Mouse (Mus musculus) thymus, adult 2 months (tissue): Measurements from ENCODE around the gene Rab37. TPM values are rescaled to one million over a fixed set of nuclear protein-coding genes. Genes with fewer than 3 reads are reported as not detected.

Experiments
- DNase-seq: peaks from one replicate; pipeline ENCODE4 v3.0.0; 2021
- H3K27ac ChIP-seq: fragments of 200-500 bp; 2 replicates; pipeline ENCODE4 v1.5.1; 2012; ENCODE audit warnings: low read length, control low read depth; ENCODE audit not compliant: control insufficient read depth, insufficient read depth
- H3K27me3 ChIP-seq: fragments of 200-500 bp; 2 replicates; pipeline ENCODE4 v1.6.1; 2012; ENCODE audit warnings: mild to moderate bottlenecking, low read length, moderate library complexity, mixed read lengths; ENCODE audit not compliant: control insufficient read depth, insufficient read depth
- H3K36me3 ChIP-seq: fragments of 200-500 bp; 2 replicates; pipeline ENCODE4 v1.6.1; 2012; ENCODE audit warnings: mild to moderate bottlenecking, low read length, moderate library complexity; ENCODE audit not compliant: control insufficient read depth, insufficient read depth
- H3K4me1 ChIP-seq: fragments of 200-500 bp; replicated peaks from 2 replicates; pipeline ENCODE4 v1.6.1; 2012; ENCODE audit warnings: low read length; ENCODE audit not compliant: control insufficient read depth, insufficient read depth
- H3K4me3 ChIP-seq: fragments of 200-500 bp; 2 replicates; pipeline ENCODE4 v1.5.1; 2012; ENCODE audit warnings: mild to moderate bottlenecking, low read length, control low read depth, moderate library complexity; ENCODE audit not compliant: control insufficient read depth, insufficient read depth
- CTCF ChIP-seq: fragments of 200-500 bp; IDR thresholded peaks from 2 replicates; pipeline ENCODE4 v1.5.1; 2012; ENCODE audit warnings: mild to moderate bottlenecking, control low read depth, low read length, moderate library complexity, borderline replicate concordance; ENCODE audit not compliant: control insufficient read depth, poor library complexity, insufficient read depth; ENCODE audit errors: extremely low read depth
- POLR2A ChIP-seq: fragments of 200-500 bp; IDR thresholded peaks from 2 replicates; pipeline ENCODE4 v1.6.1; 2012; ENCODE audit warnings: mild to moderate bottlenecking, low read length, control low read depth, moderate library complexity; ENCODE audit not compliant: control insufficient read depth, poor library complexity, insufficient read depth; ENCODE audit errors: extremely low read depth
- WGBS: fragments of 180-500 bp; shearing (Covaris S2); methylation state at CpG from one replicate; pipeline ENCODE4 v1.1.7; 2018; 5-methylcytosine and 5-hydroxymethylcytosine counted together
- polyA plus RNA-seq: library from polyadenylated mRNA; depleted of rRNA; stranded (reverse); fragments of >200 nt; gene quantifications from 2 replicates; pipeline ENCODE4 v1.2.3, GENCODE M21; 2012; rRNA removed

Rab37 gene
- polyA plus RNA-seq, 1 experiment: 18.3 TPM

- H3K27ac ChIP-seq: no peak overlapping the region
- TF ChIP-seq CTCF (no peak), POLR2A (no peak)
- 79% methylated on average over 25 of the region's 25 CpGs for WGBS
These were observed 117.8 kb downstream of the Rab37 start for GRCm38 (mm10) chr11:115208776-115209732.

DNA sequence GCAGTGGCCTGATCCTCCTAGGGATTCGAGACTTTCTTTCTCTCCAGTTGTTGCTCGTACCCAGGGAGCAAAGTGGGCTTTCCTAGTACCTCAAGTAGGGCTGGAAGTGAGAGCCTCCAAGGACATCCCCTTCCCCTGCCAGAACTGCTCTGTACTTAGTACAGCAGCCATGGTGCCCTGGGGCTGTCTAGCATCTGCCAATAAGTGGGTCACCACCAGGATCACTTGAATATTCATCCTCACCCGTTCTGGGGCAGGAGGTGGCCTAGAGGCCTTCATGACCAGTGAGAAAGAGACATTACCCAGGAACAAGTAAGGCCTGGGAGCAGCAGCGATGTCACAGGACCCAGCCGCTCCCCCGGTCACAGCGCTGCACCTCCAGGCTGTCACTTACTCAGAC is 118.7 kb downstream of the Rab37 start:
- WGBS: 95% methylated on average over 7 of the region's 7 CpGs
- peaks cover 16% of the 10 kb centered on the region for H3K4me1 ChIP-seq
- TF ChIP-seq POLR2A: no peak
- TF ChIP-seq CTCF: no peak
- H3K4me3 ChIP-seq: no peak overlapping the region
- 0 out of 2 replicates have a peak, but pooled peaks cover 6% of the 10 kb centered on the region for H3K36me3 ChIP-seq
- H3K27ac ChIP-seq: no peak overlapping the region
- no peaks in the 10 kb centered on the region for H3K27me3 ChIP-seq
- no peak for DNase-seq

More at GRCm38 (mm10) chr11:115208776-115209732, 117.8 kb downstream of the Rab37 start:
- 0 out of 2 replicates have a peak, but pooled peaks cover 6% of the 10 kb centered on the region for H3K36me3 ChIP-seq
- DNase-seq: no peak
- peaks cover 16% of the 10 kb centered on the region for H3K4me1 ChIP-seq
- no peaks in the 10 kb centered on the region for H3K27me3 ChIP-seq
- no peak overlapping the region for H3K4me3 ChIP-seq

Other genes starting within 250 kb of the Rab37 start
- 5.4 and 6.4 TPM in 2 replicates for gene Gprc5c, start 240.3 kb upstream of the Rab37 start, polyA plus RNA-seq
- 3.7 and 4.2 TPM in 2 replicates for gene Cd300a, start 201.4 kb upstream of the Rab37 start, polyA plus RNA-seq
- 0.78 and 1.1 TPM in 2 replicates for gene Cd300lb, start 157.0 kb upstream of the Rab37 start, polyA plus RNA-seq
- gene Cd300c, start 122.3 kb upstream of the Rab37 start, polyA plus RNA-seq: 2.1 and 5.8 TPM in 2 replicates
- 0.91 and 1.3 TPM in 2 replicates for gene Cd300ld, start 101.5 kb upstream of the Rab37 start, polyA plus RNA-seq
- gene Cd300c2, start 89.6 kb upstream of the Rab37 start, polyA plus RNA-seq: 15.3 and 19.9 TPM in 2 replicates
- 0.42 and 0.90 TPM in 2 replicates for gene Cd300ld2, start 75.2 kb upstream of the Rab37 start, polyA plus RNA-seq
- 1.1 and 6.4 TPM in 2 replicates for gene Cd300ld4, start 64.4 kb upstream of the Rab37 start, polyA plus RNA-seq
- gene Cd300ld5, start 53.7 kb upstream of the Rab37 start, polyA plus RNA-seq: 6.0 and 9.4 TPM in 2 replicates
- 41.5 and 45.3 TPM in 2 replicates for gene Cd300ld3, start 43.0 kb upstream of the Rab37 start, polyA plus RNA-seq
- gene Cd300e, start 29.3 kb upstream of the Rab37 start, polyA plus RNA-seq: 0.12 TPM in 1 of 2 replicates, not detected in the other
- gene Cd300lf, start 42.6 kb downstream of the Rab37 start, polyA plus RNA-seq: 8.4 and 10.4 TPM in 2 replicates
- gene Slc9a3r1, start 71.9 kb downstream of the Rab37 start, polyA plus RNA-seq: 202 and 207 TPM in 2 replicates
- gene Tmem104, start 96.1 kb downstream of the Rab37 start, polyA plus RNA-seq: 24.1 and 26.8 TPM in 2 replicates
- 9.8 and 11.8 TPM in 2 replicates for gene Nat9, start 96.4 kb downstream of the Rab37 start, polyA plus RNA-seq
- gene Grin2c, start 175.8 kb downstream of the Rab37 start, polyA plus RNA-seq: 6.5 and 7.1 TPM in 2 replicates
- gene Fdxr, start 185.6 kb downstream of the Rab37 start, polyA plus RNA-seq: 31.8 and 36.3 TPM in 2 replicates
- 1.6 and 2.1 TPM in 2 replicates for gene Fads6, start 206.2 kb downstream of the Rab37 start, polyA plus RNA-seq
- 0.26 and 0.32 TPM in 2 replicates for gene Otop2, start 215.7 kb downstream of the Rab37 start, polyA plus RNA-seq
- gene Ush1g, start 230.6 kb downstream of the Rab37 start, polyA plus RNA-seq: 0.05 and 0.11 TPM in 2 replicates
- gene Otop3, start 243.3 kb downstream of the Rab37 start, polyA plus RNA-seq: 0.06 and 0.12 TPM in 2 replicates